Mouse (Mus musculus): Measurements from ENCODE around the gene Olfr1359.
"Not testable (repeated sequence)": the region's sequence is repeated elsewhere in the genome, so short reads cannot be mapped to it uniquely, and the experiment has no call there.

DNA sequence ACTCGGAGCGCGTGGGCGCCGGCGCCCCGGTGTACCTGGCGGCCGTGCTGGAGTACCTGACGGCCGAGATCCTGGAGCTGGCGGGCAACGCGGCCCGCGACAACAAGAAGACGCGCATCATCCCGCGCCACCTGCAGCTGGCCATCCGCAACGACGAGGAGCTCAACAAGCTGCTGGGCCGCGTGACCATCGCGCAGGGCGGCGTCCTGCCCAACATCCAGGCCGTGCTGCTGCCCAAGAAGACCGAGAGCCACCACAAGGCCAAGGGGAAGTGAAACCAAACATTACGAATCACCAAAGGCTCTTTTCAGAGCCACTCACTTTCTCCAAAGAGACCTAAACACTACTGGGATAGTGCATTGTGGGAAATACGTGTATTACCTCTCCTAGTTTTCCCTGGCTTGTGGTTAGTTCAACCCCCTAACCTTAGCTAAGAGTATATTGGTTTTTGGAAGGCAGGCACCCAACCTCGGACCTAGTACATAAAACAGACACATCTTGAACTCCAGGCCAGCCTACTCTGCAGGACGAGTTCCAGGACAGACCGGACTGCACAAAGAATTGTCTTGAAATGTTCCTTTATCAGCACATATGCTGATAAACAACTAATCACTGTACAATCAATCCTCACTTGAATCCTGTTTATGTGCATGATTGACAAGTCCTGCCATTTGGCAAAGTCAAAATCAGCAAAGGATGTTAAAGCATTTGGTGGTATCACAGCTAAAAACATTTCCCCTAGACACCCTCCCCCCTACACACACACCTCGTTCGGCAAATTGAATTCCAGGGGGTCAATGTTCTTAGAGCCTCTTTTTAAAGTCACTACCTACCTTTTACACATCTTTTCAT lies 18.9 kb downstream of the Olfr1359 start:
- TF ChIP-seq GATA1, TAL1 (IDR thresholded peaks at IDR 0.05; ENCODE audit: low read length): not testable (repeated sequence)

Measured in erythroblast, embryonic 14.5 days (primary cell).